Mouse (Mus musculus) left cerebral cortex, adult 11 months (tissue): Measurements from ENCODE around the gene Alkbh3.
A peak's percentile ranks its signal among the peaks of the same experiment; 100 is the strongest.

Experiments used
- DNase-seq: peaks from one replicate; pipeline ENCODE4 v3.0.0; 2022; ENCODE audit warnings: low spot score

The Alkbh3 gene

DNA sequence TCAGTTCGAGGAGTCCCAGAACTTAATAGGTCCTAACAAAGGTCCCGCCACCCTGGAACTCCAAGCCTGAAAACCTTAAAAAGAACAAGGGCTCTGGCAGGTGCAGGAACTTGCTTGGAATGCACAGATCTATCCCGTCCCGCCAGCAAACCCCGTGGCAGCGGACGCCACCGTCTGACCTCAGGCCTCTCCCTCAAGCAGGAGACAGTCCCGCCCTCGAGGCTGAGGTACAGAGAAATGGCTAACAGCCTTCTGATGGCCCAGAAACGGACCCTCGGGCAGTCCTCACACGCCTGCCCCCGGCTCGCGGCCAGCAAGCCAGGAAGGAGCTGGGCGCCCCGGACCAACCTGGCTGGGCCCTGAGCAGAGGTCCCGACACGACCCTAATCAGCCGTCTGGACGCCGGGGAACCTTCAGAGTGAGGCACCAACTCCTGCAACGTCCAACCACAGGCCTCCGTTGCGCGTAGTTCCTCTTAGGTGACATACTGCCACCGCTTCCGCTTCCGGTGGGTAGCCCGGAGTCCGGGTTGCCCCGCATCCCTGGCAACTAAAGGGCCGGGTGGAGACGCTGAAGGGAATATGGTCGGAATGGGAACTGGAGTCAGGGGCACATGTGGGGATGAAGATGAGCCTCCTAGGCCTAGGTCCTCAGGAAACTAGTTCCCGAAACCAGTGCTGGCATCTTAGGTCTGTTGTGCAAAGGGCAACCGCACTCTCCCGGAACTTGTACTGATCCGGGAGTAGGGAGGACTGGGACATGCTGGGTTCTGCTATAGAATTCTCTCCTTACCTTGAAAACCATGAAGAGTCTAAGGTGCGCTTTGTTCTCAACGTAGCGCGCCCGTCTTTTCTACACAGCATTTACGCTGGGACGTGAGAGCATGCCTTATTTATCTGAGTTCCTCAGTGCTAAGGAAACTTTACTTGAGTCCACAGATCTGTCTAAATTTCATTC lies at the start of gene Alkbh3:
Gene Alkbh3 (minus strand): TSS at position 473 of the 957 bp plus-strand sequence.
- peak; percentile 85 for DNase-seq

DNA sequence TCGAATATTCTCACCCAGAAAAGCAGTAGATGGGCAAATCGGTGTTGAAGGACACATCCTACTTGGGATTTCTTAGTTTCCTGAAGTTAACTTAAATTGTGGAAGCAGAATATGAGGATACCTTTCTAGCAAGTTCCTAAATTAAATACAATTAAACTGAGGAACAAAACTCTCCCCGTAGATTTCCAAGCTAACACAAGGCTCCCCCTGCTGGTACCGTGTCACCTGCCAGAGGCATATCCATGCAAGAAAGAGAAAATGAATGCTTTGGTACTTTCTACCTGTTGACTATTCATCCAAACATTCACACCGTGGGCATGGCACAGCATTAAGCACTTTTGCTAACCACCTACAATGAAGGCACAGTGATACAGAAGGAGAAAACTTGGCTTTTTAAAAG lies 48.9 kb upstream of the Alkbh3 start:
- DNase-seq, result no peak

DNA sequence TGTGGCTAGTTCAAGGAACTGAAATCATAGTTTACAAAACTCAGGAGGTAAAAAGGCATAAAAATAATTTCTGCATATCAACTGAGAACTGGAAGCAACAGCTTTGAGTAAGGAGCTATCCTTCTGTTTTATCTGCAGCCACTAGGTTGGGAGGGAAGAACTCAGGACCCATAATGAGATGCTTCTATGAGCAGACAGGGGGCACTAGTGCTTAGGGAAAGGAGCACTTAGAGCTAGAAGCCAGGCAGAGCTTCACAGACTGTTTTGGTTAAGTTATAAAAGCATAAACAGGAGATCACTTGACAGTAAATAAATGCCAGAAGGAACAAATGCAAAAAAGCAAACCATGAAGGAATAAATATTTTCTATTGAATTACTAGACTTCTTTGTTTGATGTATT lies 44.2 kb upstream of the Alkbh3 start:
- no peak for DNase-seq

DNA sequence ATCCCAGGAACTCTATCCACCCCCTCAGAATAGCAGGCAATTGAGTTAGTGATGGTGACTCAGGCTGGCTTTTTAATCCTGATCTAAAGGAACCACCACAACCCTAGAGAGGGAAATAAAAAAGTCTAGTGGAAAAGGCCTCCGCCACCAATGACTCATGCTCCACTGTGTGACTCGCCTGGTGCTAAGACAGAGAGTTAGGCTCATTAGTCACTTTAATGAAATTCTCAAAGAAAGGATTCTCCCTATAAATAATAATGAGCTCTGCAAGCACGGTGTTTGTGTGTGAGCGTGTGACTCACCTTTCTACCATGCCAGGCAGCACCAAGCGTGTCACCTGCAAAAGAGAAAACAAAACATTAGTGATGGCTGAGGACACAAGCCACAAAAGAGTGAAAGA lies 41.3 kb upstream of the Alkbh3 start:
- peak; percentile 32 for DNase-seq

DNA sequence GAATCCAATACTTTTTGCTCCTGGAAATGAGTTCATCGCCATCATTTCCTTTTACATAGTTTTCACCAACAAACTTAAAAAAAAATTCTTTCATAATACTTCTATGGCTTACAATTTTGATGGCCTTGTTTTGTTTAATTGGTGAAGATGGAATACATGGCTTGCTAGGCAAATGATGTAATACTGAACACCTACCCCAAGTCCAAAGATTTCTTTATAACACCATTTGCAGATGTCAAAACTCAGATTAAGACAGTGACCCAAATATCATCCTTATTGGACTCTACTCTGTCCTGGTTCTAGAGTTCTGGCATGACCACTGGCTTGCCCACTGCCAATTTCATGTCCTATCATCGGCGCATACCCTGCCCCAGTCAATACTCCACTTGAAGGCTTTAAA lies 40.3 kb upstream of the Alkbh3 start:
- no peak for DNase-seq

DNA sequence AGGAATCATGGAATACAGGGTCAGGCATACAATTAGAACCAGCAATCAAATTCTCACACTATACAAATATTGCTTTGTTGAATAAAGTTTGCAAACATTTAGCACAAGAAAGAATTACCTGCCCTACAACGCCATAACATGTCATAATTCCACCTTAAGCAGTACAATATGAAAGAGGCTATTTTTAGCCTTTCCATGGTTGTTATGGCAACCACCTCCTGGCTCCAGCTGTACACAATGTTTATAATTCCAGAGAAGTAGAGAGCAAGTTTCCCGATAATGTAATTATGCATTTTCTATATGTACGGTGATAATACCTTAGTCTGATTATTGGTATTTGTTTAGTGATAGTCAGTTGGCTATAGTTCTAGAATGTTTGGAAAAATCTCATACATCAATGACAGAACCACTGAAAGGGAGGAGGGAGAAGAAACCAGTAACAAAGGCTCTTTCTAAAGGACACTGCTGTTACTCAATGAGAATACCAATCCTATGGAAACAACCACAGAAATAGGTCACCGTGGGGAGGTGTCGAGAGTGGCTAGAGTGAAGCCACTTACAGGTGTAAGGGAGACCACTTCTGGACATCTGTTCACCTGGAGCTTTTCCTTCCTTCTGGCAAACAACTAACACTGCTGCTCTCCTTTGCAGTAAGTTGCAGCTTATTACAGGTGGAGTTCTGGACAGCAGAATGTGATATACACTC lies 39.0 kb upstream of the Alkbh3 start:
- DNase-seq, result no peak

DNA sequence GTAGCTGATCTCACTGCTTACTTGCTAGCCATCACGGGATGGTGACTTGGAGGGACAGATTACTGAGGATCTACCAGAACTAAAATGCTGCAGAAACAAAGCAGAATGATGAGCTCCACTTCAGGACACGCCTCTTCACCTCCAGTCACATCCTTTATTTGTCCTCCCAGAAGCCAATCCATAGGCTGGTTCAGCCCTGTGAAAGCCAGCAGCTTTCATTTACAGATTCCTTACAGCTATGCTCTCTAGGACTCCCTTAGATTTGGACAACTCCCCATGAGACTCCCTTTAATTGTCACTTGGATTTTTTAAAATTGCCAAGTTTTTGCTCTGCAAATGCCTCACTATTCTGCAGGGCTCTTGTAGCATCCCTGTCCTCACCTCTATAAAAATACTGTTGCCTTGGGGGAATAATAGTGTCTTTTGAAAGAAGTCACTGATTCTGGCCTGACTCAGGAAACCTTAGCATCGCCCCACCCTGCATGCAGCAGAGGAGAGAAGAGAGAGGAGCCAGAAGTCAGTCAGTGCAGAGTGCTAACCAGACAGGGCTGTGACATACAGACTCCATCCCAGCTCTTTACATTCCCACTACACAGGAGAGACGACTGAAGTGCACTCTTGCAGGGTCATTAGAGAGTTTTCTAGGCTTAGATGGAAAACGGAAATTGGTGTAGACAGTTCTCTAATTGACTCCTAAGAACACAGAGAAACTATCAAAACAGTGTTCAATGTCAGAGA lies 38.3 kb upstream of the Alkbh3 start:
- DNase-seq, result no peak

DNA sequence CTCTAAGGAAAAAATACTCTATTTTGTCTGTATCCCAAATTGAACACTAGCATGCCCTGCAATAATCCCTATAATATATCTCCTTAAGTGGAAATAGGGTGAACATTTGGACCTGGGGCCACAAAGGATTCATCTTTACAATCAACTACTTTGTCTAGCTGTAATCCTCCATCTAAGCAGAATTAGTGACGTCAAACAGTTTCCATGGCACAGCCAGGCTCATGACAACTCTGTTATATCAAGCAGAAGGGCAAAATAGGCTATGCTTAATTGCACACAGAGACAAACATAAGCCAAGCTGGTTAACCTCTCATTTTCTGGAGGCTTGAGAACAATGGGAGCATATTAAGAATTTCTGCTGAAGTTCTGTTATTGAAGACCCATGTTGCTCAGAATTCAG lies 37.7 kb upstream of the Alkbh3 start:
- no peak for DNase-seq

DNA sequence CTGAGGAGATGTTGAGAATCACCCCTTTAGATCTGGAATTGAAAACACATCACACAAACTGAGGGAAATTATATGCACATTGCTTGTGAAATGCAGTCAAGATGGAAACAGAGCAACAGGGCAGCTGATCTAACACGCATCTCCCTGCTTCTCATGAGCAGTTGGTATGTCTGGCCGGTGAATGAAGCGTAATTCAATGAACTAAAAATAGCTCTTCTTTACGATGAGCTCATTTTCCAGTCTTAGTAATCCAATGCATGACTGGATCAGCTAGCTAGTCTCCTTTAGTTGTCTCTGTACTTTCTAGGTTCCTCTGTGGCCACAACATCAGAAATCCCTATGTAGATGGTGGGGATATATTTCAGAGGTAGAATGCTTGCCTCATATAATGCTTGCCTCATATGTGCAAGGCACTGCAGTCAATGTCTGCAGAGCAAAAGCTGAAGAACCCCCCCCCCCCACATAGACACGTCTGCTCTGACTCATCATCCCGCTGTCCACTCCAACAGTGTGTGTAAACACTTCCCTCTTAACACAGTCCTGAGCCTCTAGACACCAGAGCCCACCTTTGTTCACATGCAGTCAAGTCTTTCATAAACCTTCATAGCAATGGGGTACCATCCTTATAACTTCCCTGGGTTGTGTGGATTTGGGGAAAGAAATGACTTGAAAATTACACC lies 34.9 kb upstream of the Alkbh3 start:
- DNase-seq, result no peak

DNA sequence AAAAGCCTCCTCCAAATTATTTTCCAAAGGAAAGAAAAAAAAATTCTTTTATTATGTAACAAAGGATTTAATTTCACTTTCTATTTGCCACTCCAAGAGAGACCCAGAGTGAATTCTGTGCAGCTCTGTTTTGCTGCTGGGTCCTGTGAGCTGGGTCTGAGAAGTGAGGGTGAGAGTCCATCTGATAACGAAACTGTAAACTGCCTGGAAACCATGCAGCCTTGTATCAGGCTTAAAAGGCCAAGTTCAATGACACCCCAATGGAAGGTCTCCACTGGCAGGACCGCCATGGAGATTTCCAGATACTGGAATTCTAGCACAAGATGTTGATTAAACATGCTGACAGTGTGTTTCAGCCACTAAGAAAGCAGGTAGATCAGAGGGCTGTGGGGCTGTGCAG lies 33.6 kb upstream of the Alkbh3 start:
- DNase-seq, result no peak

DNA sequence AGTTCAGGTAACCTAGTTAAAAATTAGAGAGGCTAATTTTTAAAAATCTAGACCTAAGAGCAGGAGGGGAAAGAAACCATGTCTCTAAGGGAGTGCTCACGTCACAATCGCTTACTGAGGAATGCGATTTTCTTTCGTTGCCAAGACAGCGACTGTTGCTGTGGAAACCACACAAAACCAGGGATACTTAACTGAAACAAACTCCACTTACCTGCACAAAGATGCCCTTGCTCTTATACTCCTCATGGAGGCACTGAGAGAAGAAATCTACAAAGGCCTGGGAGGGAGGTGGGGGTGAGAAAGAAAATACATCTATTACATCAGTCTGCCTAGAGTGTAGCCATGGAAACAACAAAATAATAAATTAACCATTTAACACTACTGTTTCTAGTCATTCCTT lies 33.1 kb upstream of the Alkbh3 start:
- DNase-seq, result peak; percentile 22

DNA sequence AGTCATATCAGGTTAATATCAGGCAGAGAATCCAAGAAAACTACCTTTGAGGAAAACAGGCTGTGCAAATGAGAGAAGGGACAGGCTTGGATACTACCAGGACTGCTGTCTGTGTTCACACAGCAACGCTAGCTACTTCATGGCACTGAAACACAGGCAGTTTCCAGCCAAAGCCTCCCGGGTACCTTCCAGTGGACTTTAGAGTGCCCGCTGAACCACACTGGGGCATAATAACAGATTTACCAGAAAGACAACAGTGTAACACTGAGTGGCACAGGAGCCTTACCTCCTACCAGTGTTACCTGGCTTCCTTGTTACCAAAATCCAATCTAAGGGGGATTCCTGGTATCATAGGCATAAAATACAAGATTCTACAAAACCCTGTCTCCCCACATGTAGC lies 31.9 kb upstream of the Alkbh3 start:
- no peak for DNase-seq

DNA sequence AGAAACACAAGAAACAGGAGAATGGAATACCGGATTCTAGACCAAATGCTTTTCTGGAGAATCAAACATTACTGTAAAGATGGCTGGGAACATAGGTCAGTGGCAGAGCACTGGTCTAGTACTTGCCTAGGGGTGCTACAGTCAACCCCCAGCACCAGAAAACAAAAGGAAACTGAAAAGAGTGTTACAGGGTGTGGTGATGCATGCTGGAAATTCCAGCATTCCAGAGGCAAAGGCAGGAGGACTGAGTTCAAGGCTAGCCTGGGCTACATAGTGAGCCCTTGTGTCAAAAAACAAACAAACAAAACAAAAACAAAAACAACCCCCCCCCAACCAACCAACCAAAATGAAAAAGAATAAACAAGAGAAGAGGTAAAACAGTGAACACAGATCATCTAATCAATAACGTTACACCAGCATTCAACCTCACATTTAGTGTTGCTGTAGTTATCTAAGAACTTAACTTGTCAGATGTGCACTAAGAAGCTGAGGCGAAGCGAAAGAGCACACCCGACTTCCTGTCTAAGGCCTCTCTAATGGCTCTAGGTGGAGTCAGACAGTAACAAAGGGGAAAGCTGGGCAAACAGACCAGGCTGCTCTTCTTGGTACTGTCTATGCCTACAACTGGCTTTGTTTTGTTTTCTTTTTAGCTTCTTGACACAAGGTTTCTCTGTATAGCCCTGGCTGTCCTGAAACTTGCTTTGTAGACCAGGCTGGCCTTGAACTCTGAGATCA lies 30.0 kb upstream of the Alkbh3 start:
- no peak for DNase-seq

DNA sequence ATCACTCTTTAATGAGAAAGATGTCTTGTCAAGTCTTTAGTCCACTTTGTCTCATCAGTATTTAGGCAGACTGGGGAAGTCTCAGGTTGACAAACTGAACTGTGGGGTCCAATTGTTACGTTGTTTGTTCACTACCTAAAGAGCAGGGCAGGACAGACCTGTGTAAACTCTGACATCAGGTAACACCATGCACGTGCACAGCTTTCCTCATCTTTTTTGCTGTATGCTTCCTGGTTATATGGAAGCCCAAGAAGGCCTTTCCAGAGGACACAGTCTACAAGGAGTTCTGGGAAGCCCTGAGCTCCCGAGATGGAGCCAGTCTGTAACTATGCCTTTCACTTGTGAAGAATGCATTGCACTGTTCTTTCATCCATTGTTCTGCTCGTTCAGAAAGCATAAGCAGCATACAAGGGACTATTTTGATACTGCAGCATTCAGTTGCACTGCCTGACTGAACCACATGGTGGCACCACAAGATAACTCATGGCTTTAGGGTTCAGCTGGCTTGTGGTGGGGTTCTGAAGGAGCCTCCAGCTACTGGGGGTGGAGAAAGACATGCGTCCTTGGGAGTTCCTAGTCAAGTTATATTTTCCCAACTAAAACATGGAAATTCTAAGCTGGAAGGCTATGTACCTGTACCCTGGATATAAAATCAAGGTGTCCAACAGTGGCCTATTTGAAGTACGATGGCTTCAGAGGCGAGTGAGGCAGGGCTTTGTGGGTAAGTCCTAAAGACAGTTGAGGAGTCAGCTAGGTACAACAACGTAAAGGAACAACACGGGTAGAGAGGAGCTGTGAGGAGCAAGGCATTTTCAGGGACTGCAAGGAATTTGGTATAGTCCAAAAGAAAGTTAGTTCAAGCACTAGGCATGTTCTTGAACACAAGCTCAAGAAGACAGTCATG lies 25.1 kb upstream of the Alkbh3 start:
- DNase-seq, result peak; percentile 82

DNA sequence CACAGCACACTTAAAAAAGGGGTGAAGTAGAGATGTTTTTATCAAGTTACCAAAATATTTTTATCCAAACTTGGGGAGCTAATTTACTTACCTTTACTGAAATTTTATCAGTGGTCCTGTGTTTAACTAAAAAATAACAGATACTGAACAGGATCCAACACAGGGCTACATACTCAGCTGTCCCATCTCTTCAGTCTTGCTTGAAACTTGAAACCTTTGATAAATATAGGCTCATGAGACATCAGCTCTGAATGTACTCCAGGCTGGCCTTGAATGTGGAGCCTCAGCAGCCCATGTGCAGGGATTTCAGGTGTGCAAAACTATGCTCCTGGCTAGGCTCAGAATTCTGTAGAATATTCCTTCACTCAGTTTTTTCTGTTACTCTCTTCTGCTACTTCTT lies 20.0 kb upstream of the Alkbh3 start:
- no peak for DNase-seq

DNA sequence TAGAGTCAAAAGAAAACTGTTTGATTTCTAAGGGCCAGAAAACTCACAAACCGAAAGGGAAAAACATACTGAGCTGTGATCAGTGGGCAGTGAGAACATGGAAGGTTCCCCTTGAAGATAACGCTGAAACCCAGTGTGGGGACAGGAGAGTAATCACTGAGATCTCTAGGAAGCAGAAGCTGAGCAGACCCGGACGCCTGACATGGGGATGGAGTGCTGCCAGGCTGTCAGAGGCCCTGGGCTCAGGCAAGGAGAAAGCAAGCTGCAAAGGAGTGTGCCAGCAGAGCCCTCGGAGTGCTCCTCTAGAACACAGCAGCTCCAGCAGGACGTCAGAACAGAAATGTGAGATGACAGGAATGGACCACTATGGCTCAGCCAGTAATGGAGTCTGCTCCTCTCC lies 14.0 kb upstream of the Alkbh3 start:
- no peak for DNase-seq

DNA sequence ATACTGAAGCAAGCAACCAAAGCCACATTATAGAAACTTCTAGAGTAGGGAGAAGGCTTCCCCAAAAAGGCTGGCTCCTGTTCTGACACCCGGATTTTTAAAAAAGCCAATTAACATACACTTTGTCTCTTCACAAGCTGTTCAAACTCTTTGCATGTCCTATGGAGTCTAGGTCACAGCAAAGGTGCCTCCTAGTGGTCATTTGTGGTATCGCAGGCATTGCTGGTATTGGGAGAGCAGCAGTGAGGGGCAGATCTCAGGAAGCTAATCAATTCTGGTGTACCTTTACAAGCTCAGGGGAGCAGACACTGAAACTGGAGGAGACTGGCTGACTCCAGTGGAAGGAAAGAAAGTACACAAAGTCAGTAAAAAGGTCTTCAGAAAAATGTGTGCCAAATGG lies 8.3 kb downstream of the Alkbh3 start:
- peak; percentile 80 for DNase-seq

DNA sequence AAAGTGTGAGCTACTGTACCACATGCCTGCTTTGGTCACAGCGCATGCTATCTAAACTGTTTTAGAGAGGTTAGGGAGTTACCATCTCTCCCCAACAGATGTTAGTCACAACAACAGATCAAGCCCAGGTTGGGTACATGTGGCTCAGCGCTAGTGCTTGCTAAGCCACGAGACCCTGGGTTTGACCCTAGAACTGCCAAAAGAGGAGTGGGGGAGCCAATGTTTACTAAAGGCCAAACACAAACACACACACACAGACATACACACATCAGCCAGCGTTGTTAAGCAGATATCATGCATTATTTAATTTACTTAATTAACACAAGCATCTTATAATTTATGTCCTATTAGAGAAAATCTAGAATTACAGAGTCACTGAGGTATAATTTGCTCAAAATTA lies 8.7 kb downstream of the Alkbh3 start:
- no peak for DNase-seq

DNA sequence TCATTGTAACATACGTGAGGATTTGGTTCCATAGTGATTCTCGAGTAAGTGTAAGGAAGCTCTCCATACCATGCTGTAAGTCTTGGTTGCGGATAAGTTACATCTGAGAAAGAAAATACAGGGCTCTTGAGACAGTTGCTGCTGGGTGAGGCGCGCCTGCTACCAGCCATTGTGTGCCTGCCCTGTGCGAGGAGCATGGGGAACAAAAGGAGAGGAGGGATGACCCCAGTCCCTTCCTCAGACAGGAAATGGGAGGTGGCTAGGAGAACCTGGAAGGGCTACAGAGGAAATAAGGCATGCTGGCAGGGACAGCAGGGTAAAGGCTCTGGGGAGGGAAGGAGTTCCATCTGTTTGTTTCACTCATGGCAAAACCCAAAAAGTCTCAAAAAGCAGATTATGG lies 9.2 kb downstream of the Alkbh3 start:
- no peak for DNase-seq

DNA sequence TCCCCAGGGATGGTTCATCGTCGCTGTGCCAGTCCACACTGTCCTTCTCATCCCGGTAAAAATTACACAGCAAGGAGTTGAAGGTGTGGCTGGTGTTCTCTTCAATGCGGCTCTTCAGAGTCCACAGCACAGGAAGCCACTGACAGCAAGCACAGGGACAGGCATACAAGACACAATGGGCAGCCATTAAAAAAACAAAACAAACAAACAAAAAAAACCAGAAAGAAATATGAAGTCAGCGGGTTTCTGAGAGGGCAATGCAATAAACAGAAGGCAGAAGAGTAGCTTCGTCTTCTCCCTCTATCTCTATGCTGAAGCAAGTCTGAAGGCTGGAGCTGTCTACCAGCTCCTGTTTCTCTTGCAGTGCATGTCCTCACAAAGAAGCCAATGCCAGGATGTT lies 14.4 kb downstream of the Alkbh3 start, which contains the start of gene Gm27027:
Gene Gm27027 (minus strand): TSS at position 101 of the 400 bp plus-strand sequence.
- no peak for DNase-seq
